Mouse (Mus musculus) midbrain, embryonic 14.5 days (tissue): ENCODE data around the gene Slc22a4. TPM values are rescaled to one million over a fixed set of nuclear protein-coding genes. Genes with fewer than 3 reads are reported as not detected.
"Not testable (repeated sequence)": the region's sequence is repeated elsewhere in the genome, so short reads cannot be mapped to it uniquely, and the experiment has no call there.

Source experiments
- ATAC-seq: fragments of 200-750 bp; cut with Nextera tagmentation; 2 replicates; pipeline ENCODE4 v1.8.0; 2017; ENCODE audit warnings: moderate number of reproducible peaks, moderate library complexity; ENCODE audit not compliant: low FRiP score, low TSS enrichment
- DNase-seq: peaks from one replicate; pipeline ENCODE4 v3.0.0-alpha.2; 2015
- H3K27ac ChIP-seq: fragments of 300-500 bp; sonication (generic); replicated peaks from 2 replicates; pipeline ENCODE4 v1.5.1; 2014; ENCODE audit warnings: mild to moderate bottlenecking, low read depth, low read length, moderate library complexity
- H3K27me3 ChIP-seq: fragments of 300-500 bp; sonication (generic); 2 replicates; pipeline ENCODE4 v1.6.1; 2014; ENCODE audit warnings: low read length, control low read depth, mixed read lengths; ENCODE audit not compliant: control insufficient read depth, insufficient read depth
- H3K36me3 ChIP-seq: fragments of 300-500 bp; sonication (generic); 2 replicates; pipeline ENCODE4 v1.6.1; 2014; ENCODE audit warnings: low read length, control low read depth; ENCODE audit not compliant: control insufficient read depth, insufficient read depth
- H3K4me1 ChIP-seq: fragments of 300-500 bp; sonication (generic); 2 replicates; pipeline ENCODE4 v1.6.1; 2014; ENCODE audit warnings: mild to moderate bottlenecking, antibody characterized with exemption, low read length, control low read depth; ENCODE audit not compliant: control insufficient read depth, insufficient read depth
- H3K4me2 ChIP-seq: fragments of 300-500 bp; sonication (generic); 2 replicates; pipeline ENCODE4 v1.6.1; 2014; ENCODE audit warnings: mild to moderate bottlenecking, low read length, moderate library complexity
- H3K4me3 ChIP-seq: fragments of 300-500 bp; sonication (generic); replicated peaks from 2 replicates; pipeline ENCODE4 v1.5.1; 2014; ENCODE audit warnings: low read depth, low read length
- H3K9ac ChIP-seq: fragments of 300-500 bp; sonication (generic); replicated peaks from 2 replicates; pipeline ENCODE4 v1.6.1; 2014; ENCODE audit warnings: mild to moderate bottlenecking, low read length, moderate library complexity
- H3K9me3 ChIP-seq: fragments of 300-500 bp; sonication (generic); 2 replicates; pipeline ENCODE4 v1.6.1; 2016; ENCODE audit warnings: low read length, control low read depth, mixed read lengths; ENCODE audit not compliant: control insufficient read depth
- WGBS: fragments of 180-500 bp; shearing (Covaris S2); extraction: QIAGEN DNeasy Blood & Tissue Kit; methylation state at CpG from one replicate; pipeline ENCODE4 v1.1.7; 2014; 5-methylcytosine and 5-hydroxymethylcytosine counted together
- polyA plus RNA-seq: library from polyadenylated mRNA; unstranded; fragments of >200 nt; fragmentation: Nextera tagmentation; extraction: Ambion mirVana; gene quantifications from 2 replicates; pipeline ENCODE4 v1.2.1, GENCODE M21; 2014

The Slc22a4 gene
- polyA plus RNA-seq, 1 experiment from 2014 or later: 2.5 TPM

- 81% methylated on average over 3 of the region's 3 CpGs for WGBS
- Histone ChIP-seq H3K4me3 (no peak overlapping the region), H3K9ac (no peak overlapping the region), H3K4me2 (no peak overlapping the region), H3K27me3 (no peaks in the 10 kb centered on the region), H3K9me3 (no peaks in the 10 kb centered on the region), H3K36me3 (no peaks in the 10 kb centered on the region), H3K4me1 (no peaks in the 10 kb centered on the region), H3K27ac (no peak overlapping the region)
- DNase-seq: no peak
- no peak for ATAC-seq
Measured at GRCm38 (mm10) chr11:54018893-54019732, 8.8 kb downstream of the Slc22a4 start.

GRCm38 (mm10) chr11:54017596-54017995 lies 10.3 kb downstream of the Slc22a4 start:
- no peak for DNase-seq
- H3K4me3 ChIP-seq: no peak overlapping the region

GRCm38 (mm10) chr11:54016051-54016450 lies 11.8 kb downstream of the Slc22a4 start:
- no peak for DNase-seq

More at GRCm38 (mm10) chr11:54017596-54017995, 10.3 kb downstream of the Slc22a4 start:
- WGBS: 76% methylated on average over 4 of the region's 4 CpGs
- Histone ChIP-seq H3K27me3 (no peaks in the 10 kb centered on the region), H3K9ac (no peak overlapping the region), H3K9me3 (no peaks in the 10 kb centered on the region), H3K4me2 (no peak overlapping the region), H3K36me3 (no peaks in the 10 kb centered on the region), H3K27ac (no peak overlapping the region), H3K4me1 (no peaks in the 10 kb centered on the region)
- no peak for ATAC-seq

GRCm38 (mm10) chr11:54012961-54013360 lies 14.9 kb downstream of the Slc22a4 start:
- no peaks in the 10 kb centered on the region for H3K36me3 ChIP-seq
- no peak overlapping the region for H3K4me3 ChIP-seq
- DNase-seq: no peak
- no peak overlapping the region for H3K27ac ChIP-seq
- no peaks in the 10 kb centered on the region for H3K27me3 ChIP-seq
- no peak overlapping the region for H3K4me2 ChIP-seq
- H3K4me1 ChIP-seq: no peaks in the 10 kb centered on the region
- no peak for ATAC-seq
- no peaks in the 10 kb centered on the region for H3K9me3 ChIP-seq
- 89% methylated on average over 5 of the region's 5 CpGs for WGBS
- H3K9ac ChIP-seq: no peak overlapping the region

More at GRCm38 (mm10) chr11:54016051-54016450, 11.8 kb downstream of the Slc22a4 start:
- Histone ChIP-seq H3K4me1 (no peaks in the 10 kb centered on the region), H3K9me3 (no peaks in the 10 kb centered on the region), H3K27me3 (no peaks in the 10 kb centered on the region), H3K36me3 (no peaks in the 10 kb centered on the region), H3K27ac (no peak overlapping the region), H3K4me3 (no peak overlapping the region), H3K9ac (no peak overlapping the region), H3K4me2 (no peak overlapping the region)
- WGBS: 77% methylated on average over 8 of the region's 8 CpGs
- ATAC-seq: no peak

GRCm38 (mm10) chr11:54011255-54011654 lies 16.6 kb downstream of the Slc22a4 start:
- no peaks in the 10 kb centered on the region for H3K4me1 ChIP-seq
- H3K36me3 ChIP-seq: no peaks in the 10 kb centered on the region
- no peak overlapping the region for H3K4me3 ChIP-seq
- H3K27ac ChIP-seq: no peak overlapping the region
- DNase-seq (no peak), ATAC-seq (no peak)
- H3K9me3 ChIP-seq: no peaks in the 10 kb centered on the region
- WGBS: 91% methylated on average over 2 of the region's 2 CpGs
- H3K27me3 ChIP-seq: no peaks in the 10 kb centered on the region
- no peak overlapping the region for H3K9ac ChIP-seq
- no peak overlapping the region for H3K4me2 ChIP-seq

- 84% methylated on average over 10 of the region's 10 CpGs for WGBS
- ATAC-seq: no peak
- H3K27me3 ChIP-seq: no peaks in the 10 kb centered on the region
- no peak overlapping the region for H3K4me3 ChIP-seq
- H3K36me3 ChIP-seq: no peaks in the 10 kb centered on the region
- H3K9ac ChIP-seq: no peak overlapping the region
- H3K9me3 ChIP-seq: no peaks in the 10 kb centered on the region
- no peak for DNase-seq
- no peaks in the 10 kb centered on the region for H3K4me1 ChIP-seq
- H3K27ac ChIP-seq: no peak overlapping the region
- no peak overlapping the region for H3K4me2 ChIP-seq
Measured at GRCm38 (mm10) chr11:54008416-54008920, 19.4 kb downstream of the Slc22a4 start.

- Histone ChIP-seq H3K36me3 (no peaks in the 10 kb centered on the region), H3K9ac (no peak overlapping the region), H3K4me2 (no peak overlapping the region), H3K27ac (no peak overlapping the region), H3K4me3 (no peak overlapping the region), H3K27me3 (no peaks in the 10 kb centered on the region), H3K9me3 (no peaks in the 10 kb centered on the region), H3K4me1 (no peaks in the 10 kb centered on the region)
- 89% methylated on average over 11 of the region's 11 CpGs for WGBS
- ATAC-seq (no peak), DNase-seq (no peak)
Measured at GRCm38 (mm10) chr11:54007717-54008116, 20.2 kb downstream of the Slc22a4 start.

GRCm38 (mm10) chr11:54006901-54007300 lies 21.0 kb downstream of the Slc22a4 start:
- H3K27me3 ChIP-seq: no peaks in the 10 kb centered on the region
- DNase-seq (no peak), ATAC-seq (no peak)
- H3K27ac ChIP-seq: no peak overlapping the region
- H3K36me3 ChIP-seq: no peaks in the 10 kb centered on the region
- no peaks in the 10 kb centered on the region for H3K4me1 ChIP-seq
- H3K4me2 ChIP-seq: no peak overlapping the region
- WGBS: 88% methylated on average over 4 of the region's 4 CpGs
- H3K4me3 ChIP-seq: no peak overlapping the region
- H3K9me3 ChIP-seq: no peaks in the 10 kb centered on the region
- no peak overlapping the region for H3K9ac ChIP-seq

GRCm38 (mm10) chr11:54006362-54006761 lies 21.5 kb downstream of the Slc22a4 start:
- not testable (repeated sequence) for H3K9ac ChIP-seq, H3K4me1 ChIP-seq, H3K27ac ChIP-seq, H3K27me3 ChIP-seq, H3K4me2 ChIP-seq, DNase-seq, H3K9me3 ChIP-seq, ATAC-seq, H3K4me3 ChIP-seq, H3K36me3 ChIP-seq
- WGBS: 77% methylated on average over 5 of the region's 5 CpGs
